Mouse (Mus musculus): ENCODE measurements around the gene Ush2a.

Gene Ush2a

GRCm38 (mm10) chr1:188904091-188904490 is 642.3 kb downstream of the Ush2a start:
- no peak for DNase-seq (ENCODE audit: low spot score)

- no peak for DNase-seq (ENCODE audit: low spot score)
These were observed 644.4 kb downstream of the Ush2a start for GRCm38 (mm10) chr1:188906175-188906574.

GRCm38 (mm10) chr1:188910656-188911055 is 648.8 kb downstream of the Ush2a start:
- no peak for DNase-seq (ENCODE audit: low spot score)

GRCm38 (mm10) chr1:188919946-188920345 is 658.1 kb downstream of the Ush2a start:
- no peak for DNase-seq (ENCODE audit: low spot score)

GRCm38 (mm10) chr1:188937246-188937780 is 675.5 kb downstream of the Ush2a start:
- no peak for DNase-seq (ENCODE audit: low spot score)

GRCm38 (mm10) chr1:188945326-188945725 is 683.5 kb downstream of the Ush2a start:
- no peak for DNase-seq (ENCODE audit: low spot score)

- DNase-seq (ENCODE audit: low spot score), result no peak
These were observed 685.0 kb downstream of the Ush2a start for GRCm38 (mm10) chr1:188946849-188947248.

- DNase-seq (ENCODE audit: low spot score), result peak; percentile 64
These were observed 686.0 kb downstream of the Ush2a start for GRCm38 (mm10) chr1:188947794-188948193.

- no peak for DNase-seq (ENCODE audit: low spot score)
These were observed 686.5 kb downstream of the Ush2a start for GRCm38 (mm10) chr1:188948276-188948675.

GRCm38 (mm10) chr1:188951091-188951490 is 689.3 kb downstream of the Ush2a start:
- DNase-seq (ENCODE audit: low spot score), result no peak

- no peak for DNase-seq (ENCODE audit: low spot score)
These were observed 690.7 kb downstream of the Ush2a start for GRCm38 (mm10) chr1:188952501-188952900.

- DNase-seq (ENCODE audit: low spot score), result no peak
These were observed 711.3 kb downstream of the Ush2a start for GRCm38 (mm10) chr1:188973078-188973477.

- no peak for DNase-seq (ENCODE audit: low spot score)
These were observed 712.1 kb downstream of the Ush2a start for GRCm38 (mm10) chr1:188973926-188974325.

GRCm38 (mm10) chr1:188980050-188980449 is 718.2 kb downstream of the Ush2a start:
- peak; percentile 68 for DNase-seq (ENCODE audit: low spot score)

- DNase-seq (ENCODE audit: low spot score), result no peak
These were observed 731.4 kb downstream of the Ush2a start for GRCm38 (mm10) chr1:188993218-188993617.

GRCm38 (mm10) chr1:188997921-188998320 is 736.1 kb downstream of the Ush2a start:
- no peak for DNase-seq (ENCODE audit: low spot score)

GRCm38 (mm10) chr1:188999981-189000380 is 738.2 kb downstream of the Ush2a start:
- no peak for DNase-seq (ENCODE audit: low spot score)

- no peak for DNase-seq (ENCODE audit: low spot score)
These were observed 740.0 kb downstream of the Ush2a start for GRCm38 (mm10) chr1:189001815-189002214.

GRCm38 (mm10) chr1:189004774-189005173 is 743.0 kb downstream of the Ush2a start:
- DNase-seq (ENCODE audit: low spot score), result no peak

GRCm38 (mm10) chr1:189006267-189006666 is 744.4 kb downstream of the Ush2a start:
- no peak for DNase-seq (ENCODE audit: low spot score)

GRCm38 (mm10) chr1:189006826-189007225 is 745.0 kb downstream of the Ush2a start:
- no peak for DNase-seq (ENCODE audit: low spot score)

- peak; percentile 100 for DNase-seq (ENCODE audit: low spot score)
These were observed 745.6 kb downstream of the Ush2a start, which contains the start of gene Kctd3 for GRCm38 (mm10) chr1:189007239-189007979. Kctd3 (minus strand) TSS chr1:189007841.

- DNase-seq (ENCODE audit: low spot score), result no peak
These were observed 746.1 kb downstream of the Ush2a start for GRCm38 (mm10) chr1:189007980-189008324.

GRCm38 (mm10) chr1:189010671-189011070 is 748.8 kb downstream of the Ush2a start:
- DNase-seq (ENCODE audit: low spot score), result no peak
